Mouse (Mus musculus) midbrain, embryonic 14.5 days (tissue): ENCODE measurements at regions not wholly inside any gene's neighbourhood (a gene's known extent, or its start where the extent isn't known, plus 50 kb on each side); places are given as distances from the start of the nearest gene placed in this dataset.

ENCODE experiments used
- ATAC-seq: fragments of 200-750 bp; cut with Nextera tagmentation; 2 replicates; pipeline ENCODE4 v1.8.0; 2017; ENCODE audit warnings: moderate number of reproducible peaks, moderate library complexity; ENCODE audit not compliant: low FRiP score, low TSS enrichment
- DNase-seq: peaks from one replicate; pipeline ENCODE4 v3.0.0-alpha.2; 2015
- H3K27ac ChIP-seq: fragments of 300-500 bp; sonication (generic); replicated peaks from 2 replicates; pipeline ENCODE4 v1.5.1; 2014; ENCODE audit warnings: mild to moderate bottlenecking, low read depth, low read length, moderate library complexity
- H3K27me3 ChIP-seq: fragments of 300-500 bp; sonication (generic); 2 replicates; pipeline ENCODE4 v1.6.1; 2014; ENCODE audit warnings: low read length, control low read depth, mixed read lengths; ENCODE audit not compliant: control insufficient read depth, insufficient read depth
- H3K36me3 ChIP-seq: fragments of 300-500 bp; sonication (generic); 2 replicates; pipeline ENCODE4 v1.6.1; 2014; ENCODE audit warnings: low read length, control low read depth; ENCODE audit not compliant: control insufficient read depth, insufficient read depth
- H3K4me1 ChIP-seq: fragments of 300-500 bp; sonication (generic); 2 replicates; pipeline ENCODE4 v1.6.1; 2014; ENCODE audit warnings: mild to moderate bottlenecking, antibody characterized with exemption, low read length, control low read depth; ENCODE audit not compliant: control insufficient read depth, insufficient read depth
- H3K4me2 ChIP-seq: fragments of 300-500 bp; sonication (generic); 2 replicates; pipeline ENCODE4 v1.6.1; 2014; ENCODE audit warnings: mild to moderate bottlenecking, low read length, moderate library complexity
- H3K4me3 ChIP-seq: fragments of 300-500 bp; sonication (generic); replicated peaks from 2 replicates; pipeline ENCODE4 v1.5.1; 2014; ENCODE audit warnings: low read depth, low read length
- H3K9ac ChIP-seq: fragments of 300-500 bp; sonication (generic); replicated peaks from 2 replicates; pipeline ENCODE4 v1.6.1; 2014; ENCODE audit warnings: mild to moderate bottlenecking, low read length, moderate library complexity
- H3K9me3 ChIP-seq: fragments of 300-500 bp; sonication (generic); 2 replicates; pipeline ENCODE4 v1.6.1; 2016; ENCODE audit warnings: low read length, control low read depth, mixed read lengths; ENCODE audit not compliant: control insufficient read depth
- WGBS: fragments of 180-500 bp; shearing (Covaris S2); extraction: QIAGEN DNeasy Blood & Tissue Kit; methylation state at CpG from one replicate; pipeline ENCODE4 v1.1.7; 2014; 5-methylcytosine and 5-hydroxymethylcytosine counted together

- H3K4me1 ChIP-seq, result no peaks in the 10 kb centered on the region
- H3K9ac ChIP-seq, result no peak overlapping the region
- ATAC-seq (peak; percentile 77; the same call in 1 of the 2 replicates), DNase-seq (peak; percentile 91)
- H3K36me3 ChIP-seq, result no peaks in the 10 kb centered on the region
- H3K27ac ChIP-seq, result no peak overlapping the region
- H3K4me3 ChIP-seq, result no peak overlapping the region
- 24% methylated on average over 9 of the region's 9 CpGs for WGBS
- no peaks in the 10 kb centered on the region for H3K27me3 ChIP-seq
- no peak overlapping the region for H3K4me2 ChIP-seq
- H3K9me3 ChIP-seq, result no peaks in the 10 kb centered on the region
Measured at GRCm38 (mm10) chr1:67640353-67640752, 517.5 kb downstream of the Cps1 start.

- Histone ChIP-seq H3K4me3 (no peak overlapping the region), H3K4me1 (no peaks in the 10 kb centered on the region), H3K36me3 (no peaks in the 10 kb centered on the region), H3K27me3 (no peaks in the 10 kb centered on the region), H3K4me2 (no peak overlapping the region), H3K9me3 (no peaks in the 10 kb centered on the region), H3K9ac (no peak overlapping the region), H3K27ac (no peak overlapping the region)
- DNase-seq (no peak), ATAC-seq (no peak; the same call in 1 of the 2 replicates)
- 58% methylated on average over 6 of the region's 6 CpGs for WGBS
Measured at GRCm38 (mm10) chr1:67640766-67641165, 517.9 kb downstream of the Cps1 start.

GRCm38 (mm10) chr1:67643627-67644026, 520.8 kb downstream of the Cps1 start:
- Histone ChIP-seq H3K4me2 (no peak overlapping the region), H3K9me3 (no peaks in the 10 kb centered on the region), H3K4me1 (no peaks in the 10 kb centered on the region), H3K27me3 (no peaks in the 10 kb centered on the region), H3K9ac (no peak overlapping the region), H3K36me3 (no peaks in the 10 kb centered on the region), H3K4me3 (no peak overlapping the region), H3K27ac (no peak overlapping the region)
- DNase-seq, result no peak
- no peak for ATAC-seq
- WGBS, result 56% methylated on average over 4 of the region's 4 CpGs
